Mouse (Mus musculus): Measurements from ENCODE around the gene A030005K14Rik. TPM values are rescaled to one million over a fixed set of nuclear protein-coding genes. Genes with fewer than 3 reads are reported as not detected.

Gene A030005K14Rik
- polyA plus RNA-seq, 1 experiment from 2014 or later = not detected

GRCm38 (mm10) chr1:83075526-83076189 lies 16.5 kb upstream of the A030005K14Rik start:
- Histone ChIP-seq H3K4me3 (peak overlapping the region; percentile 39), H3K27me3 (no peaks in the 10 kb centered on the region), H3K9me3 (replicated peaks) (no peaks in the 10 kb centered on the region), H3K36me3 (no peaks in the 10 kb centered on the region), H3K4me1 (replicated peaks) (no peaks in the 10 kb centered on the region), H3K9ac (no peak overlapping the region), H3K4me2 (peak overlapping the region; percentile 52), H3K27ac (no peak overlapping the region)
- 39% methylated on average over 15 of the region's 15 CpGs for WGBS
- ATAC-seq (replicated peaks; ENCODE audit: insufficient number of reproducible peaks, insufficient read depth, low FRiP score, low read depth) = no peak

GRCm38 (mm10) chr1:83067205-83067604 lies 8.0 kb upstream of the A030005K14Rik start:
- Histone ChIP-seq H3K36me3 (no peaks in the 10 kb centered on the region), H3K9ac (no peak overlapping the region), H3K4me3 (no peak overlapping the region), H3K4me1 (replicated peaks) (no peaks in the 10 kb centered on the region), H3K4me2 (no peak overlapping the region), H3K27me3 (no peaks in the 10 kb centered on the region), H3K27ac (no peak overlapping the region), H3K9me3 (replicated peaks) (no peaks in the 10 kb centered on the region)
- 85% methylated on average over 10 of the region's 10 CpGs for WGBS
- ATAC-seq (replicated peaks; ENCODE audit: insufficient number of reproducible peaks, insufficient read depth, low FRiP score, low read depth) = no peak

GRCm38 (mm10) chr1:83066577-83066976 lies 7.4 kb upstream of the A030005K14Rik start:
- ATAC-seq (replicated peaks; ENCODE audit: insufficient number of reproducible peaks, insufficient read depth, low FRiP score, low read depth) = no peak

GRCm38 (mm10) chr1:83064851-83065250 lies 5.7 kb upstream of the A030005K14Rik start:
- Histone ChIP-seq H3K27me3 (no peaks in the 10 kb centered on the region), H3K27ac (no peak overlapping the region), H3K4me3 (no peak overlapping the region), H3K9me3 (replicated peaks) (no peaks in the 10 kb centered on the region), H3K9ac (no peak overlapping the region), H3K4me1 (replicated peaks) (peaks cover 7% of the 10 kb centered on the region), H3K4me2 (no peak overlapping the region), H3K36me3 (no peaks in the 10 kb centered on the region)
- ATAC-seq (replicated peaks; ENCODE audit: insufficient number of reproducible peaks, insufficient read depth, low FRiP score, low read depth) = no peak
- 24% methylated on average over 3 of the region's 3 CpGs for WGBS

More at GRCm38 (mm10) chr1:83066577-83066976, 7.4 kb upstream of the A030005K14Rik start:
- Histone ChIP-seq H3K9me3 (replicated peaks) (no peaks in the 10 kb centered on the region), H3K9ac (no peak overlapping the region), H3K36me3 (no peaks in the 10 kb centered on the region), H3K27ac (no peak overlapping the region), H3K4me2 (no peak overlapping the region), H3K4me1 (replicated peaks) (no peaks in the 10 kb centered on the region), H3K4me3 (no peak overlapping the region), H3K27me3 (no peaks in the 10 kb centered on the region)
- 88% methylated on average over 4 of the region's 4 CpGs for WGBS

GRCm38 (mm10) chr1:83060643-83061042 lies 1.5 kb upstream of the A030005K14Rik start, which contains the start of gene Krtap28-13:
Gene Krtap28-13 (plus strand): TSS chr1:83060930.
- Histone ChIP-seq H3K27ac (no peak within 1 kb of the TSS), H3K9me3 (replicated peaks) (no peaks in the 10 kb centered on the region), H3K27me3 (no peaks in the 10 kb centered on the region), H3K4me1 (replicated peaks) (peaks cover 10% of the 10 kb centered on the region), H3K9ac (no peak within 1 kb of the TSS), H3K4me2 (no peak within 1 kb of the TSS), H3K4me3 (no peak within 1 kb of the TSS), H3K36me3 (no peaks in the 10 kb centered on the region)
- no peak for ATAC-seq (replicated peaks; ENCODE audit: insufficient number of reproducible peaks, insufficient read depth, low FRiP score, low read depth)
- WGBS = 74% methylated on average over 4 of the region's 4 CpGs

- Histone ChIP-seq H3K27me3 (no peaks in the 10 kb centered on the region), H3K4me1 (replicated peaks) (peaks cover 10% of the 10 kb centered on the region), H3K27ac (no peak overlapping the region), H3K4me2 (no peak overlapping the region), H3K4me3 (no peak overlapping the region), H3K36me3 (no peaks in the 10 kb centered on the region), H3K9ac (no peak overlapping the region), H3K9me3 (replicated peaks) (no peaks in the 10 kb centered on the region)
- 74% methylated on average over 1 of the region's 1 CpGs for WGBS
- no peak for ATAC-seq (replicated peaks; ENCODE audit: insufficient number of reproducible peaks, insufficient read depth, low FRiP score, low read depth)
Measured at GRCm38 (mm10) chr1:83058481-83058880, 697 bp downstream of the A030005K14Rik start.

GRCm38 (mm10) chr1:83044882-83045427 lies 14.2 kb downstream of the A030005K14Rik start, which contains the start of gene Gm47969:
Gene Gm47969 (plus strand): TSS chr1:83044932.
- H3K4me2 ChIP-seq = no peak within 1 kb of the TSS
- no peaks in the 10 kb centered on the region for H3K4me1 ChIP-seq (replicated peaks)
- no peaks in the 10 kb centered on the region for H3K9me3 ChIP-seq (replicated peaks)
- no peak within 1 kb of the TSS for H3K4me3 ChIP-seq
- no peaks in the 10 kb centered on the region for H3K27me3 ChIP-seq
- 72% methylated on average over 5 of the region's 5 CpGs for WGBS
- ATAC-seq (replicated peaks; ENCODE audit: insufficient number of reproducible peaks, insufficient read depth, low FRiP score, low read depth) = no peak
- no peak within 1 kb of the TSS for H3K27ac ChIP-seq
- no peak within 1 kb of the TSS for H3K9ac ChIP-seq
- H3K36me3 ChIP-seq = no peaks in the 10 kb centered on the region

GRCm38 (mm10) chr1:83042380-83042779 lies 16.8 kb downstream of the A030005K14Rik start, which contains the start of gene Krtap28-10:
Gene Krtap28-10 (minus strand): TSS chr1:83042480.
- Histone ChIP-seq H3K27ac (no peak within 1 kb of the TSS), H3K36me3 (no peaks in the 10 kb centered on the region), H3K9me3 (replicated peaks) (no peaks in the 10 kb centered on the region), H3K4me2 (no peak within 1 kb of the TSS), H3K4me1 (replicated peaks) (peaks cover 5% of the 10 kb centered on the region), H3K27me3 (no peaks in the 10 kb centered on the region), H3K4me3 (no peak within 1 kb of the TSS), H3K9ac (no peak within 1 kb of the TSS)
- no peak for ATAC-seq (replicated peaks; ENCODE audit: insufficient number of reproducible peaks, insufficient read depth, low FRiP score, low read depth)
- 89% methylated on average over 2 of the region's 2 CpGs for WGBS

- ATAC-seq (replicated peaks; ENCODE audit: insufficient number of reproducible peaks, insufficient read depth, low FRiP score, low read depth) = no peak
- H3K4me2 ChIP-seq = no peak overlapping the region
- no peak overlapping the region for H3K27ac ChIP-seq
- H3K9ac ChIP-seq = no peak overlapping the region
- 79% methylated on average over 4 of the region's 4 CpGs for WGBS
- peaks cover 5% of the 10 kb centered on the region for H3K4me1 ChIP-seq (replicated peaks)
- no peak overlapping the region for H3K4me3 ChIP-seq
- no peaks in the 10 kb centered on the region for H3K9me3 ChIP-seq (replicated peaks)
- H3K27me3 ChIP-seq = no peaks in the 10 kb centered on the region
- no peaks in the 10 kb centered on the region for H3K36me3 ChIP-seq
Measured at GRCm38 (mm10) chr1:83039080-83039479, 20.1 kb downstream of the A030005K14Rik start.

GRCm38 (mm10) chr1:83038109-83038672 lies 21.0 kb downstream of the A030005K14Rik start, which contains the start of gene Slc19a3:
Gene Slc19a3 (minus strand): TSS chr1:83038448.
- Histone ChIP-seq H3K4me2 (peak within 1 kb of the TSS; percentile 72), H3K36me3 (no peaks in the 10 kb centered on the region), H3K9me3 (replicated peaks) (no peaks in the 10 kb centered on the region), H3K27ac (peak within 1 kb of the TSS; percentile 61), H3K4me3 (peak within 1 kb of the TSS; percentile 63), H3K9ac (peak within 1 kb of the TSS; percentile 51), H3K4me1 (replicated peaks) (peaks cover 5% of the 10 kb centered on the region), H3K27me3 (no peaks in the 10 kb centered on the region)
- peak; percentile 66; the same call in 1 of the 2 replicates for ATAC-seq (replicated peaks; ENCODE audit: insufficient number of reproducible peaks, insufficient read depth, low FRiP score, low read depth)
- 1% methylated on average over 25 of the region's 25 CpGs for WGBS

- H3K4me3 ChIP-seq = no peak overlapping the region
- H3K27me3 ChIP-seq = no peaks in the 10 kb centered on the region
- no peak overlapping the region for H3K9ac ChIP-seq
- WGBS = 75% methylated on average over 11 of the region's 11 CpGs
- no peaks in the 10 kb centered on the region for H3K36me3 ChIP-seq
- no peak for ATAC-seq (replicated peaks; ENCODE audit: insufficient number of reproducible peaks, insufficient read depth, low FRiP score, low read depth)
- H3K9me3 ChIP-seq (replicated peaks) = no peaks in the 10 kb centered on the region
- H3K4me1 ChIP-seq (replicated peaks) = peaks cover 5% of the 10 kb centered on the region
- H3K27ac ChIP-seq = no peak overlapping the region
- H3K4me2 ChIP-seq = peak overlapping the region; percentile 72; the same call in 1 of the 2 replicates
Measured at GRCm38 (mm10) chr1:83036892-83037667, 22.1 kb downstream of the A030005K14Rik start.
